Mouse (Mus musculus): ENCODE measurements around the gene Recql5. TPM values are rescaled to one million over a fixed set of nuclear protein-coding genes. Genes with fewer than 3 reads are reported as not detected.

The Recql5 gene
- total RNA-seq (2021) = 10 to 100 TPM; 25.9 to 27.4 TPM
- long read RNA-seq, experiment 1, transcript Recql5-201 (19 exons, 3,971 nt) = major isoform, 12 of 27 reads
- long read RNA-seq, experiment 1, partial matches to known transcripts = 5 of 27 reads
- long read RNA-seq, experiment 1, other reads (novel, unspliced or antisense) = 10 of 27 reads
- long read RNA-seq, experiment 2, partial matches to known transcripts = 1 of 11 reads
- long read RNA-seq, experiment 2, other reads (novel, unspliced or antisense) = 7 of 11 reads

- peak; percentile 98 to 99 for DNase-seq (ENCODE audit: low spot score in 2 of 2)
Observed at GRCm38 (mm10) chr11:115933108-115933746, at the start of gene Recql5, which contains the start of gene Sap30bp. Gene Recql5 (minus strand): TSS chr11:115933477. Gene Sap30bp (plus strand): TSS chr11:115933282.

DNA sequence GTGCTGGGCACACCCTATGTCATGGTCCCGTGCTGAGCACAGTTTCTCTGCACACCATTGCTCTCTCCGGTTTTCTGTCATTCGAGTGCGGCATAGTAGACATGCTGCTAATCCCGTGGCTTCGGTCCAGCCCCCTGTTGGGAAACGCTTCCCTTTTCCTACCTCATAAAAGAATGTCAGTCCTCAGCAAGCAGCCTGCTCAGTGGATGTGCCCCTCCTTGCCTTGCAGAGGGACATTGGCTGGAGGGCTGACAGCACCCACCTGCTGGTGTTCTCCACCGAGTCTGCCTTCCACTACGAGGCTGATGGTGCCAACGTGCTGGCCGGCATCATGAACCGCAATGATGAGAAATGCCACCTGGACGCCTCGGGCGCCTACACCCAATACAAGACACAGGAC lies 49.2 kb upstream of the Recql5 start:
- DNase-seq (ENCODE audit: low spot score in 2 of 2) = no peak

DNA sequence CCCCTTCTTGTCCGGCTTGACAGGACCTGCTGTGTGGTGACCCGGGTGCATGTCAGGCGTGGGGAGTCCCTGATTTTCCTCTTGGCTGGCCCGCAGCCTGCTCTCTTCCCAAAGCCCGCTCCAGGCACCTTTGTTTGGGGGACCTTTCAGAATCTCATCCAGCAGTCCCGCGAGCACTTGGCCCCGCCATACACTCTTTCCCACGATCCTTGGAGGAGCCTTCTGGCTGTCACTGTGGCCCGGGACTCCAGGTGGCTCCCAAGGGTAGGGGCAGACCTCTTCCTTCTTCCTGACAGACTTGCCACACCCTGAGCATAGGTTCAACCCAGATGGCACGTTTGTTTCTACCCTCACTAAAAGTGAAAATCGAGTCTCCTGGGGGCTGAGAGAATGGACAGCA lies 42.3 kb upstream of the Recql5 start:
- no peak for DNase-seq (ENCODE audit: low spot score in 2 of 2)

DNA sequence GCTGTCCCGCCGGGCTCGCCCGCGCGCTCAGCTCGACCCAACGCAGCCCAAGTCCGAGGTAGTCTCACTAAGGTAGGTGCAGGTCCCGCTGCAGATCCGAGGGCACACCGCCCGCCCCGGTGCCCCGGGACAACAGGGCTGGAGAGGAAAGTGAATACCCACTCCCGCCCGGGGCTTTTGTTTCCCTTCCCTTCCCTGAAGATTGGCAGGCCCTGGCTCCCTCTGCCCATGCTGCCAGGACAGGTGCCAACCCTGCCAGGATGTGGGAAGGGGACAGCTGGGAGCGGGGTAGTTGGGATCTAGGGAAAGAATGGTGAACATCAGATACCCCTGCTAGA lies 41.8 kb upstream of the Recql5 start:
- DNase-seq (ENCODE audit: low spot score in 2 of 2) = no peak

- no peak for DNase-seq (ENCODE audit: low spot score in 2 of 2)
Observed at GRCm38 (mm10) chr11:115974309-115975082, 41.2 kb upstream of the Recql5 start, which contains the start of gene Itgb4. Gene Itgb4 (plus strand): TSS chr11:115974709.

- no peak for DNase-seq (ENCODE audit: low spot score in 2 of 2)
Observed at GRCm38 (mm10) chr11:115971016-115971415, 37.7 kb upstream of the Recql5 start.

DNA sequence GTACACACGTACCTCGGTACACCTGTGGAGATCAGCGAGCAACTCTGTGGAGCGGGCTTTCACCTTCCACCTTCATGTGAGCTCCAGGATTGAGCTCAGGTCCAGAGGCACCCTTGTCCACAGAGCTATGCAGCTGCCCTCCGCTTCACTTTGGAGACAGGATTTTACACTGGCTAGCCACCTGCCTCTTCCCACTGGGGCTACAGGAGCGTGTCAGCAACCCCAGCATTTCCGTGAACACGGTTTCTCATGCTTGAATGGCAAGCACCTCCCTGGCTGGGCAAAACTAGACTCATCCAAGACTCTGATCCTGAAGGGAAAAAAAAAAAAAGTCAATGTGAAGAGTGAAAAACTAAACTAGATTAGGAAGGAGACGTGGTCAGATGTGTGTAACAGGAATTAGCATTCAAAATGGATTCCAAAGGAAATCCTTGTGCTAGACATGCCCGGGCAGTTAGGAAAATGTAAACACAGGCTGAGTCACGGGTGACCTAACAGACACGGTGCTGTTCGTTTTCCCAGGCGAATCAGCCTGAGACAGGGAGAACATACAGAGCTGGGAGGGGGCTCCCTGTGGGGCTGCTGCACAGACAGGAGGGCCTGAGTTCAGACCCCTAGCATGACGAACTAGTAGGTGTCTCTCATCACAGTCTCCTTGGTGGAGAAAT lies 36.9 kb upstream of the Recql5 start:
- DNase-seq (ENCODE audit: low spot score in 2 of 2) = no peak

DNA sequence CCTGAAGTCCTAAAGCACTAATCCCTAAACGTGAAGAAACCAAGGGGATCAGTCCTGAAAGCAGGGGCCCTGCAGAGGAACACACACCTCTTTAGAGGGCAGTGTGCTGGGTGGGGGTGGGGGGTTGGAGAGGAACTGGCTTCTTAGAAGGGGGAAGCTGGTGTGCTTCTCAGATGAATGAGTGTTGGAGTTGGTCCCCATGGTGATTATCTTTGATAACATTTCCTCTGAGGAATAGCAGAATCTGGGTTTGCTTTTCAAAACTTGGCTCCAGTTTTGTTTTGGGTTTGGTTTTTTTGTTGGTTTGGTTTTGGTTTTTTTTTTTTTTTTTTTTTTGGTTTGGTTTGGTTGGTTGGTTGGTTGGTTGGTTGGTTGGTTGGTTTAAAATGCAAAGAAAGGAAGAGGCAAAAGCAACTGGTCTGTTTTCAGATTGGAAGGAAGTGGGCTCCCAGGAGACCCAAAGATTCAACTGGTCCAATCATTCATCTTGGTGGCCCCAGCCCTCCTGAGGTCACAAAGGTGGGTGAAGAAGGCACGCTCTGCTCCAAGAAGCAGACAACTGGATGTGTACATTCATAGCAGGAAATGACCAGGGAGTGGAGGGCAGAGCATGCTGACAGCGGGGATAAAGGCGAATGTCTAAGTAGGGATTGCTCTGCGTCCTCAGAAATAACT lies 35.6 kb upstream of the Recql5 start:
- no peak for DNase-seq (ENCODE audit: low spot score in 2 of 2)

- no peak for DNase-seq (ENCODE audit: low spot score in 2 of 2)
Observed at GRCm38 (mm10) chr11:115964977-115965604, 31.8 kb upstream of the Recql5 start.

DNA sequence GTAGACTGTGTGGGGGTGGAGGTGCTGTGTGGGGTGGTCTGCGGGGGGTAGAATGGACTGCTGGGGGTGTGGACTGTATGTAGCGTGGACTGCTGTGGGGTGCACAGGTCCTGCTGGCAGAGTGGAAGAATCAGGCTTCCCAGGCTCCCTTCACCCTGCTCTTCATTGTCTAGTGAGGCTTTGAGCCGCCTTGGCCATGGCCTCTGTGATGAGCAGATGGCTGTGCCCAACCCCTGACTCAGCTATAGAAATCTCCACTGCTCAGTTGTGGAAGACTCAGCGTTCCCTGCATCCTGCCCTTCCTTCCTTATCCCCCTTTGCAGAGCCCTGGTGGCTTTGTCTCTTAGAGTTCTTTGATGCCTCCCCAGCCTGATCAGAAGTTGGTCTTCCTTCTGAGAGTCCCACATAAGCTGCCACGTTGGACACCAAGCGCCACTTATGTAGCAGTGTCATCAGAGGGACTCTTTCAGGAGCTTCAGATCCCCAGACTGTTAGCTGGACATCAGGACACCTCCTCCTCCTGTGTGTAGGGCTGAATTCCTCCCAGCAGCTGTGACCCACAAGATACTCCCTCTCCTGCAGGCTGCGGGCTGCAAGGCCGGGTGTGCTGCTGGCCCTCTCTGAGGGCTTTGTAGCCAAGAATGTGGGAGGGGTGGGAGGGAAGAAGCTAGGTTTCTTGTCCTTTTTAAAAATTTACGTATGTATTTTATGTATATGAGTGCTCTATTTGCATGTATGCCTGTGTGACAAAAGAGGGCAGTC lies 29.6 kb upstream of the Recql5 start:
- no peak for DNase-seq (ENCODE audit: low spot score in 2 of 2)

DNA sequence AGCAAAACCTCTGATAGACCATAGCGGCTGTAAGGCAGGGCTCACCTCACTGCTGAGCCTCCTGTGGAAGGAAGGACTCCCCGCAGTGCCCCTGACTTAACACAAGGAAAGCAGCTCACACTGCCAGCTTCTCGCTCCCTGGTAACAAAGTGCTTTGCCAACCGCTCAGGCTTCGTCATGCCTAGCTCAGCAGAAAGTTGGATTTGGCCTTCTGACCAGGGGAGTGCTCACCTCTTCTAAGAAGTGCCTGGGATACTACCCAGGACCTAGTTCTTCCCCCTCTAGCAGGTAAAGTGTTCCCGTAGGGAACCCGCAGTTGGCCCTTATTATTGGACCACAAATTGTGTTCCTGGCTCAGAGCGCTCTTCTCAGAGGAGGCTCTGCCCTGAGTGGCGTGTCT lies 25.7 kb upstream of the Recql5 start:
- no peak for DNase-seq (ENCODE audit: low spot score in 2 of 2)

DNA sequence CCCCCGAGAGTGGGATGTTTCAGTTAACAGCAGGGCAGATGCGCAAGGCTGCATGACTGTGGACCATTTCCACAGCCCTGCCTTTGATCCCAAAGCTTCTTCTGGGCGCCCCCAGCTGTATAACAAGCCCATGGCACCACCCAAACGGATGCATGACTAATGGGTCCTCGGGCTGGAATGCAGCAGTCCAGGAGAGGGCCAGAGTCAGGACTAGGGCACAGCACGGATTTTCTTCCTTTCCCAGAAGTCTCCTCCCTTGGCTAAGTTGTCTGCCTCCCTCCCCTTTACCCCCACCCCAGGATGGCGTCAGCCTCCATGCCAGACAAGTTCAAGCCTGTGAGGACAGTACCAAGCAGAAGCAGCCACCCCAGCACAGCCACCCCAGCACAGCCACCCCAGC lies 24.7 kb upstream of the Recql5 start:
- DNase-seq (ENCODE audit: low spot score in 2 of 2) = no peak

DNA sequence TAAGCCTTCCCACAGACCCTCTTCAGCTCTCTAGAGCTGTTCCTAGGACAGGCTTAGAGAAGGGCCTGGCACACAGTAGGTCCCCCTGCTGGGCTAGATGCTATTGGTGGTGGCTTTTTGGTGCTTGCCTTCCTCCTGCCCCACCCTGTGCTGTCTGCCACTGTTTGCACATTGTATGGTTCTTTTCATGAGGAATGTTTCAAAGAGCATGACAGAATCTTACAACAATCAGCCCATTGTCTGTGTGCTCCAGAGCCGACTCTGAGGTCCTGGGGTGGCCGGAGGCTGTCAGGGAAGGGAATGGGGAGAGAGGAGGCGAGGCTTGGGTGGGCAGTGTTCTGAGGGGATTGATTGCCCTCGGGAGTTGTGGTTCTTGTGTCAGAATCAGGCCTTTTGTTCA lies 23.2 kb upstream of the Recql5 start:
- no peak for DNase-seq (ENCODE audit: low spot score in 2 of 2)

- no peak for DNase-seq (ENCODE audit: low spot score in 2 of 2)
Observed at GRCm38 (mm10) chr11:115955195-115955858, 22.1 kb upstream of the Recql5 start.

DNA sequence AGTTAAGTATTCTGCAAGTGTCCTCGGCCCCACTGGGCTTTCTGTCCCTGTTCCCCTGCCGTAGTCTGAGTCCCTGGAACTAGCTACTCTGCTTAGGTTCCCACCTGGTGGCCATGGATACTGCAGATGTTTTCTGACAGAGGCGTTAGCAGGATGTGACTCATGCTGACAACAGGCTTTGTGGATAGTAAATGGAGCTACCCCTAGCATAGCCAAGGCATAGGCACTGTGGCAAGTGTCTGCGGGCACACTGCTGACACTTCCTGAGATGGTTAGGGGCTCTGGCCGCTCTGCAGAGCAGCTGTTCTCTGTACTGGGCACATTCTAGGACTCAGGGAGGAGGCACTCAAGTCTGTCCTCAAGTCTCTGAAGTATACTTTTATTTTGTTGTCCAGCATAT lies 21.4 kb upstream of the Recql5 start:
- no peak for DNase-seq (ENCODE audit: low spot score in 2 of 2)

- no peak for DNase-seq (ENCODE audit: low spot score in 2 of 2)
Observed at GRCm38 (mm10) chr11:115950719-115951118, 17.4 kb upstream of the Recql5 start.

DNA sequence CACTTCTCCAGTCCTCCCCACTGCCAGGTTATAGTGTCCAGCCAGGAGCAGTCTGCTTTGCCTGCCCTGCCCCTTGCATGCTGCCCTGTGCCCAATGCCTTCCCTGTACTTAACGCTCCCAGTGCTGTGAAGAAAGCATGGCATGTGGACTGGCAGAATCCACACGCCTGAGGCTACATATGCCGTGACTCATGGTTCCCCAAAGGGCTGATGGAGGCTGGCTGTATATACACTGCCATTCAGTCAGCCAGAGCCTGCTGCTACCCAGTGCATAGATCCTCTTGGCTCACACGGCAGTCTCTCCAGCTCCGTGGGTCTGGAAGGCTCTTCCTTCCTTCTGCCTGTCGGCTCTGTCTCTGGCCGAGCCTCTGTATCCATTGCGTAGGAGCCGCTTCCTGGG lies 15.0 kb upstream of the Recql5 start:
- no peak for DNase-seq (ENCODE audit: low spot score in 2 of 2)

DNA sequence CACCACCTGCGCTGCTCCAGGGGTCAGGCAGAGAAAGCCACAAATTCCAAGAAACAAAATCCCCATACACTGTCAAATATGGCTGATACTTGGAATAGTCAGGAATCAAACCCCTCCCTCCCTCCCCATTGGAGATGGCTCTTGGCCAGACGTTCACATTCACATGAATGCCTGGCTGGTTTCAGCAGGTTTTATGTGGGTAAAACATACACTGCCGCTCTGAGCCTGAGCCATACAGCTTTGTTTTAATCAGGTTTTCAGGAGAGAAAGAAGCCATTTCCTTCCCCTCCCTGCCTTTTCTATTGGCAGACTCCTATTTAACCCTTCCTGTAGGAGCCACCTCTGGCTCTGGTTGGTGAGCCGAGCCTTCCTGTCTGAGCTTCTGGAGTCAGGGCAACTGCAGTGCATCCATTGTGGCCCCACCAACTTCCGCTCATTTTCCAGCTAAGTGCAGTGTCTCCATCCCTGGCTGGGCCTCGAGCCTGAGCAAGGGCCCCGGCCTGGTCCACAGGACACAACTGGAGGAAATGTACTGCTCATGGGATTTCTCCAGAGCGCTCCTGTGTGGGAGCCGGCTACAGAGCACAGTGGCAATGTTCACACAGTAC lies 13.0 kb upstream of the Recql5 start:
- DNase-seq (ENCODE audit: low spot score in 2 of 2) = no peak

DNA sequence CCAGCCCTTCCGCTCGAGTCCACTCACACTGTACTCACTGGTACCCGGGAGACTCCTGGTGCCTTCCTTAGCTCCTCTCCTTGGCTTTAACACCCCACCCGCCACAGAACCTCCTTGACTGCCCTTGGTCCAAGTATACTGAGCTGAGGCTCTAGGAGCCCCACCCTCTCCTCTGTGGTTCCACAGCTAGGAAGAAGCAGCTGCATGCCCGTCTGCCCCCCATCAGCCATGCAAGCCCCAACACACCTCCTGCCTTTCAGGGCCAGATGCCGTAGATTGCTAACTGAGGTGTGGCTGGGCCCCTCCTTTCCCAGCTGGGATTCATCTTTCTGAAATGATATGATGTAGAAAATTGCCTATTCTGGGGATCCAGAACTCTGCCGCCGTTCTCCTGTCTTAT lies 12.0 kb upstream of the Recql5 start:
- no peak for DNase-seq (ENCODE audit: low spot score in 2 of 2)

Measured in left cerebral cortex, adult 18-20 months (tissue).